Mouse (Mus musculus) heart, adult 2 months (tissue): ENCODE measurements around the gene Cygb.

Source experiments
- CTCF ChIP-seq: fragments of 200-600 bp; IDR thresholded peaks from 2 replicates; pipeline ENCODE4 v1.8.1; 2022; ENCODE audit warnings: antibody characterized with exemption, mild to moderate bottlenecking, moderate library complexity
- POLR2A ChIP-seq: fragments of 200-500 bp; IDR thresholded peaks from 2 replicates; pipeline ENCODE4 v1.6.1; 2011; ENCODE audit warnings: mild to moderate bottlenecking, low read depth, low read length, control low read depth; ENCODE audit not compliant: insufficient read depth

DNA sequence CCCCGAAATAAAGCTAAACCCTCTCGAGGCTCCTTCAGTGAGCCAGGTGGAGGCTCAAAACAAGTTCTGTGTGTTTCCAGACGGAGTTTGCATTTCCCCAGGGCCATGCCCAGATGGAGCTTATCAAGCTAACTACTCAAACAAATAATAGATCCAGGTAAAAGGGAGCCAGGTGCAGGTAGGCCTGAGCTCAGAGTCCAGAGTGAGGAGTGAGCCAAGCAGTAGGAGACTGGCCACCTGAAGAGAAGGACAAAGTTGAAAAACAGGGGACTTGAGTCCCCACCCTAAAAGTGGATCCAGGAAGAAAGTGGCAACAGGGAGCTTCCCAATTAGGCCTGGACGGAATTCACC lies 39.8 kb upstream of the Cygb start:
- TF ChIP-seq CTCF (no peak), POLR2A (no peak)
